Mouse (Mus musculus): ENCODE measurements around the gene Abcc2.

The Abcc2 gene

GRCm38 (mm10) chr19:43850026-43850425 is 68.0 kb downstream of the Abcc2 start:
- in situ Hi-C loops (cut with MboI, MseI): no loop called here

GRCm38 (mm10) chr19:43851996-43852630 is 70.1 kb downstream of the Abcc2 start:
- in situ Hi-C loops (cut with MboI, MseI): no loop called here

DNA sequence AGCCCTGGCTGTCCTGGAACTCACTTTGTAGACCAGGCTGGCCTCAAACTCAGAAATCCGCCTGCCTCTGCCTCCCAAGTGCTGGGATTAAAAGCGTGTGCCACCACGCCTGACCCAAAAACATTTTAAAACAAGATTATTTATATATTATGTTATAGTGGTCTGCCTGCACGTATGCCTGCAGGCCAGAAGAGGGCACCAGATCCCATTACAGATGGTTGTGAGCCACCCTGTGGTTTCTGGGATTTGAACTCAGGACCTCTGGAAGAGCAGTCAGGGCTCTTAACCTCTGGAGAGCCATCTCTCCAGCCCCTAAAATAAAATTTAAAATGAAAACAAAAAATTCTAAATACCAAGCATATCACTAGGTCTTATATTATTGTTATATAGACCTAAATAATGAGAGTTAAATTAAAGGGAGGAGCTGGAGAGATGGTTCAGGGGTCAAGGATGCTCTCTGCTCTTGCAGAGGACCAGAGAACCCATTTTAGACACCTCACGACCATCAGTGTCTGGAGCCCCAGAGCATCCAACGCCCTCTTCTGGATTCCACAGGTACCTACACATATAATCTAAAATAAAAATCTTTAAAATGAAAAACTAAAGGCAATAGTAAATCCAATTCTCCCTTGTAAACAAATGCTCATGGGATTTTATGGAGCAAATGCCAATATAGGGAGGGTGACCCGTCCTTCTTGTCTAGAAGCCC is 71.0 kb downstream of the Abcc2 start:
- in situ Hi-C loops (cut with MboI, MseI): no loop called here

DNA sequence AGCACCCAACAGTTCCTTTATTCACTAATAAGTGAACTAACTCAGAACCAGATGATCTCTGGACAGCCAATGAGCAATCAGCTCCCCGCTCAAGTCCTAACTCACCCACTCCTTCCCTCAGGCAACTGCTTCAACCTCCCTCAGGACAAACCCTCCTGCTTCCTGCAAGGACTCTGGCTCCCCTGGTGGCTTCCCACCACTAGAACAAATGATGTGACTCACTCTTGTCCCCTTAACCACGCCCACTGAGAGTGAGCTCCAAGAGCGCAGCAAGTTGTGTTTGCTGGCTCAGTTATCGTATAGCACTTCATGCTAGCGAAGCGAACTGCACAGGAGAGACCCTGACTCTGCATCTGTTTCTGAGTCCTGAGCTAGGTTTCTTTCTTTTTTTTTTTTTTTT is 75.4 kb downstream of the Abcc2 start:
- in situ Hi-C loops (cut with MboI, MseI): no loop called here

DNA sequence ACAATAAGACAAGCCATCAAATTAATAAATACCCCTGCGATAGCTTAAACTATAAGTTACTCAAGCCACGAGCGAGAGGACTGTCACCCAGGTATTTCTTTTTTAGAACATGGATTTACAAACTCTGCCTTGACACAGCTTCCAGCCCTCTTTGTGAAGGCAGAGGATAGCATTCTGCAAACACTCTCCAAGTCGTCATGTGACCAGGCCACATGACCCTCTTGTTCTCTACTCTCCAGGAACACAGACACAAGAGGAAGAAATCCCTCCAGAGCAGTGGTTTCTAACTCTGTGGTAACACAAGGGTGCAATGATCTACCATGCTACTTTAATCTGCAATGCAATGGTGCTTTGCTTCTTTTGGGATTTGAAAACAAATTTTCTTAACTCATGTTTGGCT is 88.4 kb downstream of the Abcc2 start:
- in situ Hi-C loops (cut with MboI, MseI): no loop called here

- in situ Hi-C loops (cut with MboI, MseI): no loop called here
These were observed 92.4 kb downstream of the Abcc2 start for GRCm38 (mm10) chr19:43874351-43874750.

GRCm38 (mm10) chr19:43875996-43876395 is 94.0 kb downstream of the Abcc2 start:
- in situ Hi-C loops (cut with MboI, MseI): no loop called here

GRCm38 (mm10) chr19:43877364-43877763 is 95.4 kb downstream of the Abcc2 start:
- in situ Hi-C loops (cut with MboI, MseI): no loop called here

GRCm38 (mm10) chr19:43878111-43879092 is 96.4 kb downstream of the Abcc2 start:
- in situ Hi-C loops (cut with MboI, MseI): no loop called here

DNA sequence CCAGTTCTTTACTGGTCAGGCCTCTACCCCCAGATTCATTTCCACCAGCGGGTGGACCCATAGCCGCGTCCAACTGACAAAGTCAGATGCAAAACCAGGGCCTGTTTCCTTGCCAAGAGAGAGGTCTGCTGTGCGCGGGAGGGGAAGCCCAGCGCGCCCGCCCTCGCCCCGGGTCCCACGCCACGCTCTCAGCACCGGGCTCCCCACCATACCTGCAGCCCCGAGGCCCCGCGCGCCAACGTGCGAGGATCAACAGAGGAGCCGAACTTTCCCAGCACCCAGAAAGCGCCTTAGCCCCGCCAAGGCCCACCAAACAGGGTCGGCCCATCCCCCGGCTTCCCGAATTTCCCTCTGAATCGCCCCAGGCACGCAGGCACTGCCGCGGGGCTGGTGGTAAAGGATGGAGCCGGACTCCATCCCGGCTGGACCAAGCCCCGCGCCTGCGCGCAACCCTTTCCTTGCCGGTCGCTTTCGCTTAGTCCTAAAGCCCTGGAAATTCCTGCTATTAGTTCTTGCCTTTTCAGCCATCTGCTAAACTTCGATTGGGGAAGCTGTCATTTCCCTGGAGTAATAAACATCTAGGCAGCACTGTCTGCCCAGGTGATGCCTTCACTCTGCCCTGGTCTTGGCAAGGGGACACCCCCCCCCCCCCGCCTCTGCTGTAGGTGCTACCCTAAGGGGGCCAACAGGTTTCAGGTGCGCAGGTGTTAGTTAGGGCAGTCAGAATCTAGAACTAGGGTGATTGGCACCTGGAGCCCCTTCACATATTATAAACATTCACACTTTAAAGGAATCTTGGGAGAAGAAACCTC is 97.6 kb downstream of the Abcc2 start:
- in situ Hi-C loops (cut with MboI, MseI): no loop called here

DNA sequence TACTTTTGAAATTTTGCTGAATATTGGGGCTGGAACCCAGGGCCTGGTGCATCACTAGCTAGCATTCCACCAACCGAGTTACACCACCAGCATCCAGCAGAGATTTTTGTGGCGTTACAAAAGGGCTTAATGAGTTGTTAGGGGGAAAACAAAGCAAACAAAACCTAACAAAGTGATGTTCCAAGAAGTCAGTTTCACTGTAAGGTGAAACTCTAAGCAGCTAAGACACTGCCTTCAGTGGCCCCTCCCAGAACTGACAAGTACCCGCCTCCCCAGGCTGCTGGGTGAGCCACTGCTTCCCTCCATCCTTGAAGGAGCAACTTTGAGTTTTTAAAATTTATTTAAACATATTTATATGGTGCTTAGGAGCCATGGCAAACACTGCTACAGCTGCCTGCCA is 98.4 kb downstream of the Abcc2 start:
- in situ Hi-C loops (cut with MboI, MseI): no loop called here

DNA sequence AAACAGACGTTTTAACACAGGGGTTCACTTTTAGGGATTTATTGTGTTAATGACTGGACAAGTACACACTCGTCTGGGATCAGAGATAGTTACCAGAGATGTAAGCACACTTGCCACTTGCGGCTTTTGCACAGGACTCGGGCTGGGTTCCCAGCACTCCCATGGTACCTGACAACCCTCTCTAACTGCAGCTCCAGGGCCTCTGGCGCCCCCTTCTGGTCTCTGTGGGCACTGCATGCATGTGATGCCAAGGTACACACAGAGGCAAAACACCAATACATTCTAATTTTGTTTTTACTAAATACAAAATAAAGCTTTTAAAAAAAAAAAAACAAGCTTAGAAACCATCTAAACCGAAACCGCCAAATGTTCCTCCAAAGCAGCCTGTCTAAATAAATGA is 99.6 kb downstream of the Abcc2 start:
- in situ Hi-C loops (cut with MboI, MseI): no loop called here

- in situ Hi-C loops (cut with MboI, MseI): no loop called here
These were observed 101.0 kb downstream of the Abcc2 start for GRCm38 (mm10) chr19:43882895-43883573.

GRCm38 (mm10) chr19:43884668-43885498 is 102.9 kb downstream of the Abcc2 start:
- in situ Hi-C loops (cut with MboI, MseI): no loop called here

DNA sequence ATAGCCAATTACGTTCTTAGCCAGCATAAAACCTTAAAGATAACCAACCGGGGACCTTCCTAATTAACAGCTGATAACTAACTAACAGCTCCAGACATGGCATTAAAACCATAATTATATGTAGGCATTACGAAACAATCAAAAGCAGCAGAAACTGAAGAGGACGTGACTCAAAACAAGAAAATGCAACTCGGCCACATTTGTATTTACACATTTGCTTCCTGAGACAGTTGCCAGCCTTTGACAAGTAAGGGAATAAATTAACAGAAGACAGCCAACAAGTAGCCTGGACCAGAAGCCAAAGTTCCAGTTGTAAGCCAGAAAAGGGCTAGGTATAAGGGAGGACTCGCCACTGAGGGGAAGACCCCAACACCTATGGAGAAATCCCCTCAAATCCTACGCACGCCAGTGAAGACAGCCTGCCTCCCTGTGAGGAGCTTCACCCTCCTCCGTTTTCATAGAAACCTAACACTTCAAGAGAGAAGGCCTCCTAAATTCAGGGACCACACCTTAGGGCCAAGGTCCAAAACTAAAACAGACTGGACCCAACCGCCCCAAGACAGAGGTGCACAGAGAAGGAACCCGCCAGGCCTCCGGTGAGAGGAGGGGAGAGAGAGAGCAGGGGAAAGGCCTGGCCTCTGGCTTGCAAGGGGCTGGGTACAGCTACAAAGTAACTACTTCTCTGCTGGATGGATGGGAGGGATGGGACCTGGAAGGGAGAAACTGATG is 104.5 kb downstream of the Abcc2 start:
- in situ Hi-C loops (cut with MboI, MseI): no loop called here

DNA sequence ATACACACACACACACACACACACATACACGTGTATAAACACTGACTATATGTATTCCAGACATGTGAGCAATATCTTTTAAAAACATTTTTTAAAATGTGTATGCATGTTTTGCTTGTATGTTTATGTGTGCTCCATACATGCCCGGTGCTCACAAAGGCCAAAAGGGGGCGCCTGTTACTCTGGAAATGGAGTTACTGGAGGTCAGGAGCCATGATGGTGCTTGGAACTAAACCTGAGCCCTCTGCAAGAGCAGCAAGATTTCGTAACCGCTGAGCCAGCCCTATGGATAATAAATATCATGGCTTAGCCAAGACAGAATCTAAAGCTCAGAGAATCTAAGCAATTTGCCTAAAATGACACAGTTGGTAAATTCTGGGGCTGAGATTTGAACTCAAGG is 105.2 kb downstream of the Abcc2 start:
- in situ Hi-C loops (cut with MboI, MseI): no loop called here

DNA sequence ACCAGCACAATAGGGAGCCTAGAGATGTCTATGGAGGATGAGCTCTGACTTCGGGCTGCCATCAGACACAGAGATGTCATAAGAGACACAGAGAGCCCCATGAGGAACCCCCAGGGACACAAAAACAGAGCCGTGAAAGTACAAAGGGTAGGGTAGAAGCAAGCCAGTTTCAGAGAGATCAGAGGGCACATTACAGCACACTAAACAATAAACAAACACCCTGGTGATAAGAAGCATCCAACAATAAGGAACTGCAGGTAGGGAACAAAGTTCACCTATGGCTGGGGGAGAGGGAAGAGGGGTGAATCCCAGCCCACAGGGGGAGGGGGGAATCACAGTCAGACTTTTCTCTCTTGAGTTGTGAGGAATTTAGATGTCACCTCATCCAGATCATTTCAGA is 105.7 kb downstream of the Abcc2 start:
- in situ Hi-C loops (cut with MboI, MseI): no loop called here

Measured in T-helper 17 cell (primary cell).